Mouse (Mus musculus): ENCODE measurements at regions not wholly inside any gene's neighbourhood (a gene's known extent, or its start where the extent isn't known, plus 50 kb on each side); places are given as distances from the start of the nearest gene placed in this dataset.

GRCm38 (mm10) chr2:30676450-30676832 lies 81.6 kb downstream of the Cstad start:
- no peak for DNase-seq (ENCODE audit: low spot score)

DNA sequence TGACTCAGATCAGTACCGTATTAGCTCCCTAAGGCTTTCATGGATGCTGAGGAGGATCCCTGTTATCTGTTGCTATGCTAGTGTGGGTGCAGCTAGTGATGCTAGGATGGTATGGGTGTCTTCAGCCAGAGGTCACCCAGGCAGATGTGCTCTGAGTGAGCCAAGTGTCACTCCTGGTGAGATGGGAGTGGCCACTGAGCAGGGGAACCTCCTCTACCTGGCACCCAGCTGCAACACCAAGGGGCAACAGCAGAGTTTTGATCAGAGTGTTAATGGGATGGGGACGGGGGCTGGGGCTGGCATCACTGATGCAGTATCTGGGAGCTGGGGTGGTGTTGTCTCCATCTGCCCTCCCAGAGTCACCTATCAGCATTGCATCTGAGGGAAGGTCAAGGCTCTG lies 81.0 kb downstream of the Cstad start:
- no peak for DNase-seq (ENCODE audit: low spot score)

DNA sequence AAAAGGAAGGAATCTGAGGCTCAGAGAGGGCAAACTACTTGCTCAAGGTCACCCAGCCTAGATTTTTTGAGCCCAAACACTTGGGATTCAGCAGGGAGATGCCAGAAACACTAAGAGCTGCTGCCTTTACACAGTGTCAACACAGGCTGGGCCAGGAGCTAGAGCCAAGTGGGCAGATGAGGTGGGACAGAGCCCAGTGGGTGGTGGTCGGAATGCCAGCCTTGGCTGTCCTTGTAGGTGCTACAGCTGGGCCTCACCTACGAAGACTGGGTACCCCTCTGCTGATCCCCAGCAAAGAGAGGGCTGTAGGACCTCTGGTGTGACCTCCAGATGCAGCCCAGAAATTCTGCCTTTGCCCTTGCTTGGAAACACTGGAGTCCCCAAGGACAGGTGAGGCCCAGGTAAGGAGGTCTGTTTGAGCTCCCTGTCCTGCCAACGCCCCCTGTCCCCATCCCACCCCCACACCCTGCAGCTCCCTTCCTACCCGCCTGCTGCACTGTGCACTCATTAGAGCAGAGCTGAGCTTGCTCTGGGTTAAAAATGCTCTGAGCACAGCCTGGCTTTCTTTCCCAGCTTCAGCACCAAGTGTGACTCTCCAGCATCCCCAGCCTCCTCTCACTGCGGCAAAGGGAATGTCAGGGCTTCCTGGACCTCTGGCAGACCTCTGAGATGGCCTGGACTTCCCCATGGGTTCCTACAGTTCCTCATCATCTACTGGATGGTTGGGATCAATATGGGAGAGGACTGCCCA lies 76.2 kb downstream of the Cstad start:
- DNase-seq (ENCODE audit: low spot score) = no peak

DNA sequence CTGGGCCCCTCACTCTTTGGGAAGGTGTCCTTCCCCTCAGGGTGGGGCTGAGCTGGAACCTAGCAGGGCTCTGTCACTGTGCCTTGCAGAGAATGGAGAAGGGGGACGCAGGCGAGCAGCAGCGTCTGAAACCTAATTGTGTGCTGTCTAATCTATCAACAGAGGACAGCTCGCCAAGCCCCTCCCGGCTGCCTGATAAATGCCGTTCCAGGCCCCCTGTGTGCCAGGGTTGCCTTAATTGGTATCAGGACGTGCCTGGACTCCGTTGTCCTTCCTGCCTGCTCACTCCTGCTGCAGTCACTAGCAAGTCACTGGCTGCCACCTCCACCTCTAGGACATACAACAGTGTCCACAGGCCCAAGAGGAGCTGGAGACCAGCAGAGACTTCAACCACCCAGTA lies 72.6 kb downstream of the Cstad start:
- DNase-seq (ENCODE audit: low spot score) = no peak

DNA sequence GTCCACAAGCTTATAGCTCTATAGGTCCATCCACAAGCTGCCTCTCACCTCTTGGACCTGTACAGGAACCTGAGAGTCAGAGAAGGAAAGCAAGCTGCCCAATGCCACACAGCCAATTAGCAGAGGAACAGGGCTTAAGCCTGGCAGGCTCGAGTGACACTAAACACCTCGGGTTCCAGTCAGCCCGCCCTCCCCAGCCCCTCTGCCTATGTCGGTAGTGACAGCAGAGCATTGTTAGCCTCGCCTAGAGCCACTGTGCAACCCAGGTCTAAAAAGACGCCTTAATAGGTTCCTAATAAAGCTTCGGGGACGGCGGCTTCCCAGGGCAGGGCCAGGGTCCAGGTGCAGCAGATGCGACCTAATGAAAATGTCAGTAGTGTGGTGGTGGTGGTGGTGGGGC lies 66.3 kb downstream of the Cstad start:
- no peak for DNase-seq (ENCODE audit: low spot score)

GRCm38 (mm10) chr2:30660613-30660991 lies 65.8 kb downstream of the Cstad start:
- no peak for DNase-seq (ENCODE audit: low spot score)

- no peak for DNase-seq (ENCODE audit: low spot score)
These were observed 65.2 kb downstream of the Cstad start for GRCm38 (mm10) chr2:30659836-30660612.

DNA sequence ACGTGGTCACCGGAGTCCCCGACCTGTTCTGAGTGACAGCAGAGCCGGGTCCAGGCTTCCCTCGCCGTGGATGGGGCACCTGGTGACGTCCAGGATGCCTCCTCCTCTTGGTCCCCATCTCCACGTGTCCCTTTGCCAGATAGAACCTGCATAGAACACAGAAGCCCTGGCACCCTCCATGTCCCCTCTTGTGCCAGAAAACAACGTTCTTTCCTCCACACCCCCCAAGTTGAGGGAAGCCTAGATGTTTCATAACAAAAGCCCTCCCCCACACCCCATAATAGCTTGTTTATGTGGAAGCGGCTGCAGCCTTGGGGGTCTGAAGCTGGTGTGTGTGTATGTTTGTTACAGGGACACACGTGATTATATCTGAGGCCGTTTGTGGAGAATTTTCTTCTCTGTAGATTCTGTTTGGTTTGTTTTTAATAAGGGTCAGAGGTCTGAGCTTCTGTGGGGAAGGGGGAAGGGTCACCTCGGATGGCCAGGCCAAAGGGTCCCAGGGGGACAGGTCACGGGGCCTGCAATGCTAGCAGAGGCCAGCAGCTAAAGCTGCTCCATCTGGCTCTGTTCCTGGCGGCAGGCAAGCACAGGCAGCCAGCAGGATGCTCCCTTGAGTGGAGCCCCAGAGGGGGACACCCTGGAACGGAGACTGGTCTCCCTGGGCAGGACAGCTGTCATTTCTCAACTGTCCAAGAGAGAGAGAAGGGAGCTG lies 64.2 kb downstream of the Cstad start:
- DNase-seq (ENCODE audit: low spot score) = no peak

Data from urinary bladder, postnatal 10 days (tissue).